Mouse (Mus musculus): ENCODE measurements around the gene Serpinc1. TPM values are rescaled to one million over a fixed set of nuclear protein-coding genes. Genes with fewer than 3 reads are reported as not detected.

The Serpinc1 gene
- polyA plus RNA-seq, 1 experiment from 2014 or later = 209 TPM

DNA sequence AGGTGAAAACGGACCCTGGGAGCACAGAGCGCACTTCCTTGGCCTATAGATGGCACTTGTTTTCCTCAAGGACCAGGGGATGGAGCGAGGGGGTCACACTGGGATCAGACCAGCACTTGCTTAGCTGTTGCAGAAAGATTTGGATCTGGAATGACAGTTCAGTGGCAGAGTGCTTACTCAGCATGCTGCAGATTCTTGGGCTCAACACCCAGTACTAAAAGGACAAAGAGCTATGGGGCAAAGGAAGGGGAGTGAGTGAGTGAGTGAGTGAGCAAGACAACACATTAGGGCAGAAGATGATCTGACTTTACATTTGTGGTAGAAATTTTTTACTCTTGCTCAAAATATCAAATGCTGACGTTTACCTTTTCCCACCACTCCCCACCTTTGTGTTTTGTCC lies 26.6 kb downstream of the Serpinc1 start:
- H3K9ac ChIP-seq (ENCODE audit: low read depth, low read length) = no peak overlapping the region
- DNase-seq (ENCODE audit: low spot score) = no peak
- H3K4me1 ChIP-seq (replicated peaks; ENCODE audit: control insufficient read depth, insufficient read depth, low read length) = no peaks in the 10 kb centered on the region
- no peak overlapping the region for H3K4me3 ChIP-seq (ENCODE audit: low read depth, low read length)
- no peak for ATAC-seq (replicated peaks; ENCODE audit: low FRiP score)
- 75% methylated on average over 4 of the region's 4 CpGs for WGBS
- H3K9me3 ChIP-seq (ENCODE audit: control insufficient read depth, low read length) = no peaks in the 10 kb centered on the region
- no peak overlapping the region for H3K27ac ChIP-seq (ENCODE audit: low read depth, low read length)
- no peaks in the 10 kb centered on the region for H3K36me3 ChIP-seq (ENCODE audit: control insufficient read depth, insufficient read depth, low read length)
- no peak overlapping the region for H3K4me2 ChIP-seq
- no peaks in the 10 kb centered on the region for H3K27me3 ChIP-seq (replicated peaks; ENCODE audit: control insufficient read depth, insufficient read depth, low read length)

DNA sequence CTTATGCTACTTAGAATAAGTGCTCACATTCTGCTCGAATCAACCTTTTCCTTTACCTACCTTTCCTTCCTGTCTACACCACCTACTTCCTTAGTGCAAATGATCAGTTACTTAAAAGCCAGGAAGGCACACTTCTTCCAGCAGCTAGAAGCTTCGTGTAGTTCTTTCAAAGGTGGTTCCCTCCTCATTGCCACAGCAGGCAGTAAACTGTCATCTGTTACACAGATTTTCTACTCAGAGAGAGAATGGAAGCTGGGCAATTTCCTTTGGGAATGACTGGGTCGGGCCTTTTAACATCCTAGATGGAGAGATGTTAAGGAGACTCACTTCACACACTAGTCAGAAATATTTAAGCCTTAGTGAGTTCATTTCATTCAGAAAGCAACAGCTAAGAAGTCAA lies 27.1 kb downstream of the Serpinc1 start:
- DNase-seq (ENCODE audit: low spot score) = no peak
- Histone ChIP-seq H3K9me3 (ENCODE audit: control insufficient read depth, low read length) (no peaks in the 10 kb centered on the region), H3K27ac (ENCODE audit: low read depth, low read length) (no peak overlapping the region), H3K4me3 (ENCODE audit: low read depth, low read length) (no peak overlapping the region), H3K36me3 (ENCODE audit: control insufficient read depth, insufficient read depth, low read length) (no peaks in the 10 kb centered on the region), H3K4me1 (replicated peaks; ENCODE audit: control insufficient read depth, insufficient read depth, low read length) (no peaks in the 10 kb centered on the region), H3K9ac (ENCODE audit: low read depth, low read length) (no peak overlapping the region), H3K4me2 (no peak overlapping the region), H3K27me3 (replicated peaks; ENCODE audit: control insufficient read depth, insufficient read depth, low read length) (no peaks in the 10 kb centered on the region)
- 53% methylated on average over 3 of the region's 3 CpGs for WGBS
- ATAC-seq (replicated peaks; ENCODE audit: low FRiP score) = no peak

DNA sequence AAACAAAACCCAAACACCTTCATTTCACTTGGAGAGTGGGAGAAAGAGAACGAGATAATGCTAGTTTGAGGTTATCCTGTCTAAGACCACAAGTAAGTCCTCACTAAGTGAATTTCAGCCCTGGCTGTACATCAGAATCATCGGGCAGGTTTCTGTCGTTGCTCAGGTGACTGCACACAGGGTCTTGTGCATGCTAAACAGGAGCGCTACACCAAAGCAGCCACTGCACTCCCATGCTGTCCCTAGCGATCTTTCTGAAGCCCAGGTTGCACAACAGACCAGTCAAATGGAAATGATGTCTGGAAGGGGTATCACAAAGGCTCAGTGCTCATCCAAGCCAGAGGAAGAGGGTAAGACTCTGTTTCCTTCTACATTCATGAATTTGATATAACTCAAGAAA lies 28.1 kb downstream of the Serpinc1 start:
- no peak overlapping the region for H3K9ac ChIP-seq (ENCODE audit: low read depth, low read length)
- DNase-seq (ENCODE audit: low spot score) (no peak), ATAC-seq (replicated peaks; ENCODE audit: low FRiP score) (no peak)
- H3K27me3 ChIP-seq (replicated peaks; ENCODE audit: control insufficient read depth, insufficient read depth, low read length) = no peaks in the 10 kb centered on the region
- H3K36me3 ChIP-seq (ENCODE audit: control insufficient read depth, insufficient read depth, low read length) = no peaks in the 10 kb centered on the region
- 86% methylated on average over 5 of the region's 5 CpGs for WGBS
- H3K27ac ChIP-seq (ENCODE audit: low read depth, low read length) = no peak overlapping the region
- no peak overlapping the region for H3K4me2 ChIP-seq
- H3K9me3 ChIP-seq (ENCODE audit: control insufficient read depth, low read length) = no peaks in the 10 kb centered on the region
- H3K4me1 ChIP-seq (replicated peaks; ENCODE audit: control insufficient read depth, insufficient read depth, low read length) = no peaks in the 10 kb centered on the region
- H3K4me3 ChIP-seq (ENCODE audit: low read depth, low read length) = no peak overlapping the region

DNA sequence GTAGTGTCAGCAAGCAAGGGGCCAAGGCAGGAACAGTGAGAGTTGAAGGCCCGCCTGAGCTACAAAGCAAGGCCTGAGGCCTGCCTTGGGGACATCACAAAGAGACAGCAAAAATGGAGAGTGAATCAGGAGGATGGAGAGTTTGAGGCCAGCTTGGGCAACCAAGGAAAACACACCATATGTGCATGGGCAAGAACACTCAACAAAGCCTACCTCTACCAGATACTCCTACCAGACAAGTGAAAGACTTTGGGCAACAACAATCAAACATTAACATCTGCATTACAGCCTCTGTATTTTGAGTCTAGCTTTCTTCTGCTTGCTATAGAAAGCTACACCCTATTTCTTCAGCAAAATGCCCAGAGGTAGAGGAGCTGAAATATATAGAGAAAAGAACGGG lies 29.7 kb downstream of the Serpinc1 start:
- no peaks in the 10 kb centered on the region for H3K27me3 ChIP-seq (replicated peaks; ENCODE audit: control insufficient read depth, insufficient read depth, low read length)
- no peak overlapping the region for H3K9ac ChIP-seq (ENCODE audit: low read depth, low read length)
- H3K9me3 ChIP-seq (ENCODE audit: control insufficient read depth, low read length) = no peaks in the 10 kb centered on the region
- DNase-seq (ENCODE audit: low spot score) = no peak
- no peak for ATAC-seq (replicated peaks; ENCODE audit: low FRiP score)
- H3K27ac ChIP-seq (ENCODE audit: low read depth, low read length) = no peak overlapping the region
- H3K36me3 ChIP-seq (ENCODE audit: control insufficient read depth, insufficient read depth, low read length) = no peaks in the 10 kb centered on the region
- no peak overlapping the region for H3K4me3 ChIP-seq (ENCODE audit: low read depth, low read length)
- WGBS = 87% methylated on average over 2 of the region's 2 CpGs
- H3K4me2 ChIP-seq = no peak overlapping the region
- no peaks in the 10 kb centered on the region for H3K4me1 ChIP-seq (replicated peaks; ENCODE audit: control insufficient read depth, insufficient read depth, low read length)

DNA sequence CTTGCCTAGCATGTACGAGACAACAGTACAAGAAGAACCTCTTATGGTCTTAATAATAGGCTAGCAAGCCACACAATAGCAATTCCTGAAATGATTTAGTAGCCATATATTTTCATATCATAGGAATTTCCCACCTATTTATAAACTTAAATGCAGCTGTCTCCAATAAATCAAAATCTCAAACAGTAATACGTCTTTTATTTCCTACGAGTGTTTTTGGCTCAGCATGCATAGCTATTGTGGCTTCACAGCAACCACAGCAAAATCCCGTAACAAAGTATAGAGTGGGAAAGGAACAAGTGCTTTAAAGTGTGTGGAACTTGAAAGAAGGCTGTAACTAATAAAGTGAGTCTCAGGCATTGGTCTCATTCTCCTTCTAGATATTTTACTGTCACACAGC lies 32.1 kb downstream of the Serpinc1 start:
- H3K4me1 ChIP-seq (replicated peaks; ENCODE audit: control insufficient read depth, insufficient read depth, low read length) = no peaks in the 10 kb centered on the region
- no peak overlapping the region for H3K4me2 ChIP-seq
- no peak overlapping the region for H3K4me3 ChIP-seq (ENCODE audit: low read depth, low read length)
- 91% methylated on average over 4 of the region's 4 CpGs for WGBS
- ATAC-seq (replicated peaks; ENCODE audit: low FRiP score) = no peak
- H3K9me3 ChIP-seq (ENCODE audit: control insufficient read depth, low read length) = no peaks in the 10 kb centered on the region
- no peaks in the 10 kb centered on the region for H3K27me3 ChIP-seq (replicated peaks; ENCODE audit: control insufficient read depth, insufficient read depth, low read length)
- H3K9ac ChIP-seq (ENCODE audit: low read depth, low read length) = no peak overlapping the region
- no peaks in the 10 kb centered on the region; the same call in 1 of the 2 replicates for H3K36me3 ChIP-seq (ENCODE audit: control insufficient read depth, insufficient read depth, low read length)
- H3K27ac ChIP-seq (ENCODE audit: low read depth, low read length) = no peak overlapping the region
- DNase-seq (ENCODE audit: low spot score) = no peak

DNA sequence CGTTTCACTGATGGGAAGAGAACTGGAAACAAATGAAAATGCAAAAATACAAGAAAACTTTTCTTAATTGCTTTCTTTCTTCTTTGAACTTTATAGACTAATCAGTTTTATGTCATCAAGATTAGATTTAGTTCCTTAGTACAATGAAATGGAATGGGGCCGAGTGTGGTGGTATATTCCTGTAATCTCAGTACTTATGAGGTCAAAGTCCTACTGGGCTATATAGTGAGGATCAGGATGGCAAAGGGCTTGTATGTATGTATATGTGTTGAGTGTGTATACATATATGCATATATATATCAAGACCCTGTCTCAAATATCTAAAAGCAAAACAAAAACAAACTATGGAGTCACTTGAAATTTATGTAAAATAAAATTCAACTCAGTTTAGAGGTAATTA lies 38.0 kb downstream of the Serpinc1 start:
- no peak overlapping the region for H3K9ac ChIP-seq (ENCODE audit: low read depth, low read length)
- H3K36me3 ChIP-seq (ENCODE audit: control insufficient read depth, insufficient read depth, low read length) = peaks cover 9% of the 10 kb centered on the region; the same call in 1 of the 2 replicates
- H3K4me2 ChIP-seq = no peak overlapping the region
- H3K27ac ChIP-seq (ENCODE audit: low read depth, low read length) = no peak overlapping the region
- no peaks in the 10 kb centered on the region for H3K4me1 ChIP-seq (replicated peaks; ENCODE audit: control insufficient read depth, insufficient read depth, low read length)
- H3K4me3 ChIP-seq (ENCODE audit: low read depth, low read length) = no peak overlapping the region
- no peaks in the 10 kb centered on the region for H3K9me3 ChIP-seq (ENCODE audit: control insufficient read depth, low read length)
- DNase-seq (ENCODE audit: low spot score) (no peak), ATAC-seq (replicated peaks; ENCODE audit: low FRiP score) (no peak)
- H3K27me3 ChIP-seq (replicated peaks; ENCODE audit: control insufficient read depth, insufficient read depth, low read length) = no peaks in the 10 kb centered on the region
- 80% methylated on average over 2 of the region's 2 CpGs for WGBS

DNA sequence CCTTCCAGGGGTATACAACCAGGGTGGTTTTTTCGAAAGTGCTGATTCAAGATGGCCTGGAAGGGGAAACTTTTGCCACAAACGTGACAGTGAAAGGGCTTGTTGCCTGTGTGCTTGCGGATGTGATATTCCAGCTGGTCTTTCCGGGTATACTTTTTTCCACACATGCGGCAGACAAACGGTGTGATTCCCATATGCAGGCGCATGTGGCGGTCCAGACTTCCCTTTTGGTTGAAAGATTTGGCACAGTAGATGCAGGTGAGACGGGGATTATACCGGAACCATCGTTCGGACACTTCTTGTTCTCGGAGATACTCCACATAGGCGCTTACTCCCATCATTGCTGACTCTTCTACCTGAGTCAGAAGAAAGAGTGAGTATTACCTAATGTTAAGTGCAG lies 41.7 kb downstream of the Serpinc1 start:
- 93% methylated on average over 14 of the region's 14 CpGs for WGBS
- ATAC-seq (replicated peaks; ENCODE audit: low FRiP score) = no peak

DNA sequence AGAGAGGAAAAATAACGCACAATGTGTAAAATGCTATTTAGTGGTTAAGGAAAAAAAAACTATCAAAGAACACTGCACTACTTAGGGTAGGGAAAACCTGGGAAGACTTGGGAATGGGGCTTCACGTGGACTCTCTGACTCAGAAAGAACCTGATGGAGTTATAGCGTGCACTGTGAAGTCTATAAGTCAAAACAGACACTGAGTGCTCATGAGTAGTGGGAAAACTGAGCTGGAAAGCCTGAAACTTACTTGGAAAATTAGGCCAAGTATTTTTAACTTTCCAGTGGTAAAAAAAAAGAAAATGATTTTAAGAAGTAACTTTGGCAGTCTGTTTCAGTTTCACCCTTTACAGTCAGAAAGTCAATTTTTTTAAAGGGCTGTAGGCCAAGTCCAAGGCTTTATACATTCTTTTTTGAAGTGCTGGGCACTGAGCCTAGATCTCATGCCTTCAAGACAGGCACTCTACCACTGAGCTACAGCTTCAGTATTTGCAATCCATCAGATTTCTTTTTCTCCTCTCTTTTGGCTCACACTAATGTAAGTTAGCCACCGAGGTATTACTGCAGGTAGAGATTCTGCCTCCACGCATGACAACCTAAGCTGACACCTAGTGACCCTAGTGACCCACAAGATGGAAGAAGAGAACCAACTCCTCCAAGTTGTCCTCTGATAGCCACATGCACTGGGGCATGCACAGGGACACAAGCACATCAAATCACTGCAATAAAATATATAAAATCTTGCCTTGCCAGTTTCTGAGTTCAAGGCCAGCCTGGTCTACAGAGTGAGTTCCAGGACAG lies 47.2 kb downstream of the Serpinc1 start:
- Histone ChIP-seq H3K4me2 (no peak overlapping the region), H3K27me3 (replicated peaks; ENCODE audit: control insufficient read depth, insufficient read depth, low read length) (no peaks in the 10 kb centered on the region), H3K27ac (ENCODE audit: low read depth, low read length) (no peak overlapping the region), H3K9ac (ENCODE audit: low read depth, low read length) (no peak overlapping the region), H3K4me1 (replicated peaks; ENCODE audit: control insufficient read depth, insufficient read depth, low read length) (no peaks in the 10 kb centered on the region), H3K36me3 (ENCODE audit: control insufficient read depth, insufficient read depth, low read length) (peaks cover 8% of the 10 kb centered on the region; the same call in 1 of the 2 replicates), H3K4me3 (ENCODE audit: low read depth, low read length) (no peak overlapping the region), H3K9me3 (ENCODE audit: control insufficient read depth, low read length) (no peaks in the 10 kb centered on the region)
- DNase-seq (ENCODE audit: low spot score) (no peak), ATAC-seq (replicated peaks; ENCODE audit: low FRiP score) (no peak)
- WGBS = 87% methylated on average over 5 of the region's 5 CpGs

More for the DNA sequence above, 41.7 kb downstream of the Serpinc1 start:
- no peaks in the 10 kb centered on the region for H3K27me3 ChIP-seq (replicated peaks; ENCODE audit: control insufficient read depth, insufficient read depth, low read length)
- no peak for DNase-seq (ENCODE audit: low spot score)
- no peaks in the 10 kb centered on the region for H3K9me3 ChIP-seq (ENCODE audit: control insufficient read depth, low read length)
- H3K27ac ChIP-seq (ENCODE audit: low read depth, low read length) = no peak overlapping the region
- peaks cover 9% of the 10 kb centered on the region; the same call in 1 of the 2 replicates for H3K36me3 ChIP-seq (ENCODE audit: control insufficient read depth, insufficient read depth, low read length)
- H3K4me1 ChIP-seq (replicated peaks; ENCODE audit: control insufficient read depth, insufficient read depth, low read length) = no peaks in the 10 kb centered on the region
- no peak overlapping the region for H3K4me3 ChIP-seq (ENCODE audit: low read depth, low read length)
- H3K9ac ChIP-seq (ENCODE audit: low read depth, low read length) = no peak overlapping the region
- no peak overlapping the region for H3K4me2 ChIP-seq

DNA sequence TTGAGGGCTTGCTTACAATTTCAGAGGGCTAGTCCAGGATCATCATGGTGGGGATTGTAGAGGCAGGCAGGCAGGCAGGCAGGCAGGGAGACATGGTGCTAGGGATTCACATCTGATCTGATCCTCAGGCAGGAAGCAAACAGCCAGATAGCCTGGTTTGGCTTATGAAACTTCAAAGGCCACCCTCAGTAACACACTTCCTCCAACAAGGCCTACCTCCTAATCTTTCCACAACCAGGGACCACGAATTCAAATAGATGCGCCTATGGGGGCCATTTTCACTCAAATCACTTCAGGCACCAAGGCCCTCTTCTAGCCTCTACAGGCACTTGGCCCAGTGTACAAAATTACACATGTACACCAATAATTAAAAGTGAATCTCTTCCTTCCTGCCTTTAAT lies 48.8 kb downstream of the Serpinc1 start:
- no peak for DNase-seq (ENCODE audit: low spot score)
- WGBS = 64% methylated on average over 2 of the region's 2 CpGs
- Histone ChIP-seq H3K9me3 (ENCODE audit: control insufficient read depth, low read length) (no peaks in the 10 kb centered on the region), H3K27ac (ENCODE audit: low read depth, low read length) (no peak overlapping the region), H3K9ac (ENCODE audit: low read depth, low read length) (no peak overlapping the region), H3K27me3 (replicated peaks; ENCODE audit: control insufficient read depth, insufficient read depth, low read length) (no peaks in the 10 kb centered on the region), H3K4me3 (ENCODE audit: low read depth, low read length) (no peak overlapping the region), H3K4me1 (replicated peaks; ENCODE audit: control insufficient read depth, insufficient read depth, low read length) (no peaks in the 10 kb centered on the region), H3K36me3 (ENCODE audit: control insufficient read depth, insufficient read depth, low read length) (peaks cover 11% of the 10 kb centered on the region; the same call in 1 of the 2 replicates), H3K4me2 (no peak overlapping the region)
- no peak for ATAC-seq (replicated peaks; ENCODE audit: low FRiP score)

Measured in liver, embryonic 11.5 days (tissue).